Mouse (Mus musculus) adrenal gland, adult 18-20 months (tissue): Measurements from ENCODE around the gene Desi1. TPM values are rescaled to one million over a fixed set of nuclear protein-coding genes. Genes with fewer than 3 reads are reported as not detected.

Source experiments
- DNase-seq, 2 experiments: peaks; one replicate each; pipeline ENCODE4 v3.0.0; 2021 to 2022; ENCODE audit warnings: low spot score in 2 of 2
- long read RNA-seq, 2 experiments: library from polyadenylated mRNA; stranded (forward); transcript quantifications; one replicate each; pipeline ENCODE4 v2.0.0; 2021
- total RNA-seq, 2 experiments: library from RNA; stranded (reverse); gene quantifications; 1 replicate in 1 of 2; 2 replicates in 1 of 2; pipeline ENCODE4 v1.2.3; 2021

Desi1 gene
- total RNA-seq = 100 to 1,000 TPM in 1 of 2 experiments, 10 to 100 TPM in 1; 52.7 to 123 TPM
- long read RNA-seq, experiment 1, transcript Desi1-206 (6 exons, 2,934 nt) = major isoform, 30 of 38 reads
- long read RNA-seq, experiment 1, partial matches to known transcripts = 1 of 38 reads
- long read RNA-seq, experiment 1, other reads (novel, unspliced or antisense) = 3 of 38 reads
- long read RNA-seq, experiment 2, transcript Desi1-206 (6 exons, 2,934 nt) = major isoform, 176 of 243 reads
- long read RNA-seq, experiment 2, transcript Desi1-205 (5 exons, 2,854 nt) = minor isoform, 5 of 243 reads
- long read RNA-seq, experiment 2, partial matches to known transcripts = 3 of 243 reads
- long read RNA-seq, experiment 2, other reads (novel, unspliced or antisense) = 59 of 243 reads

GRCm38 (mm10) chr15:82033762-82034161, at the start of gene Desi1:
Gene Desi1, minus strand, starts transcription at chr15:82033862.
- no peak for DNase-seq

GRCm38 (mm10) chr15:82081161-82081560, 47.5 kb upstream of the Desi1 start:
- no peak for DNase-seq

GRCm38 (mm10) chr15:82079883-82080282, 46.2 kb upstream of the Desi1 start:
- no peak for DNase-seq

GRCm38 (mm10) chr15:82073490-82073889, 39.8 kb upstream of the Desi1 start:
- no peak for DNase-seq

GRCm38 (mm10) chr15:82071816-82072469, 38.3 kb upstream of the Desi1 start:
- no peak for DNase-seq

- DNase-seq = no peak
Observed at GRCm38 (mm10) chr15:82069898-82070297, 36.2 kb upstream of the Desi1 start, which contains the start of gene Mei1. Gene Mei1, plus strand, starts transcription at chr15:82069996.

GRCm38 (mm10) chr15:82065511-82065910, 31.8 kb upstream of the Desi1 start:
- peak; percentile 59 to 66 for DNase-seq

- DNase-seq = no peak
Observed at GRCm38 (mm10) chr15:82063909-82064308, 30.2 kb upstream of the Desi1 start.

- no peak for DNase-seq
Observed at GRCm38 (mm10) chr15:82058719-82059201, 25.1 kb upstream of the Desi1 start, which contains the start of gene 4930407I10Rik. Gene 4930407I10Rik, plus strand, starts transcription at chr15:82059151.

- no peak for DNase-seq
Observed at GRCm38 (mm10) chr15:82052544-82052943, 18.9 kb upstream of the Desi1 start.

- peak; percentile 92 for DNase-seq
Observed at GRCm38 (mm10) chr15:82047080-82047883, 13.6 kb upstream of the Desi1 start, which contains the start of gene Snu13. Gene Snu13, minus strand, starts transcription at chr15:82047598.

GRCm38 (mm10) chr15:82046246-82046891, 12.7 kb upstream of the Desi1 start:
- DNase-seq = no peak

- DNase-seq = no peak
Observed at GRCm38 (mm10) chr15:82044166-82044784, 10.6 kb upstream of the Desi1 start.

- no peak for DNase-seq
Observed at GRCm38 (mm10) chr15:82040650-82041049, 7.0 kb upstream of the Desi1 start.

- no peak for DNase-seq
Observed at GRCm38 (mm10) chr15:82035904-82036689, 2.4 kb upstream of the Desi1 start.

GRCm38 (mm10) chr15:82032386-82032785, 1.3 kb downstream of the Desi1 start:
- DNase-seq = no peak

GRCm38 (mm10) chr15:82027726-82028125, 5.9 kb downstream of the Desi1 start:
- no peak for DNase-seq

GRCm38 (mm10) chr15:82027276-82027675, 6.4 kb downstream of the Desi1 start:
- no peak for DNase-seq

GRCm38 (mm10) chr15:82023965-82024635, 9.6 kb downstream of the Desi1 start:
- no peak for DNase-seq
